9 mouse cellular contexts compared by ENCODE assay signal in the genomic region with DNA sequence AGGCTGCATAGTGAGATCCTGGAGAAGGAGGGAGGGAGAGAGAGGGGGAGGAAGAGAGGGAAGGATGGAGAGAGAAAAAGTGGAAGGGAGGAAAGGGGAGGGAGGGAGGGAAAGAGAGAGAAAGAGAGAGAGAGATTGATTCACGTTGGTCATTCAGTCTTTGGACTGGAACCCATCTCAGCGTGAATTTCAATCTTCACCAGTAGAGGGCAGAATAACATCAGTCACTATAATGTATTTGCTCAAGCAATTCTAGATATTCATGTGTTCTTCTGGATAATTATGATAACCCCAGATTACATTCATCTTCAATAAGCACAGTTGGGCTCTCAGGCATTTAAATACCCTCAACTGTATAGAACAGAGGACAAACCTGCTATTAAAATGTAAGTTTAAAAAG. TPM values are rescaled to one million over a fixed set of nuclear protein-coding genes. Genes with fewer than 3 reads are reported as not detected.
DNase-seq lines count a peak whose midpoint lies in the region; ATAC-seq and TF ChIP-seq lines count a peak whose summit lies in the region.
"Had no signal": no experiment of that assay in that cellular context is flagged by ENCODE, and none has a peak within 500 bp of the region (broad histone marks: within the 10 kb centered on the region; RNA-seq: fewer than 3 reads in every experiment).

No protein-coding gene starts in this region.

- H3K9ac ChIP-seq in embryonic facial prominence, embryonic 14.5 days (ENCODE audit: low read depth, low read length), result no peak overlapping the region
- H3K9ac ChIP-seq: heart, embryonic 13.5 days had no signal

- no peak overlapping the region for H3K4me3 ChIP-seq in layer of hippocampus, adult 2 months
- no peak overlapping the region for H3K4me3 ChIP-seq in embryonic facial prominence, embryonic 14.5 days (ENCODE audit: low read depth, low read length)
- no peak overlapping the region for H3K4me3 ChIP-seq in midbrain, embryonic 10.5 days
- H3K4me3 ChIP-seq: heart, embryonic 13.5 days had no signal

- no peaks in the 10 kb centered on the region for H3K36me3 ChIP-seq in embryonic facial prominence, embryonic 14.5 days (ENCODE audit: control insufficient read depth, insufficient read depth, low read length)
- no peaks in the 10 kb centered on the region for H3K36me3 ChIP-seq in midbrain, embryonic 10.5 days
- H3K36me3 ChIP-seq: heart, embryonic 13.5 days had no signal

- H3K4me2 ChIP-seq in embryonic facial prominence, embryonic 14.5 days (ENCODE audit: low read depth, low read length), result no peak overlapping the region
- H3K4me2 ChIP-seq: heart, embryonic 13.5 days had no signal

- 0 out of 2 replicates have a peak, but pooled peaks cover 5% of the 10 kb centered on the region for H3K27me3 ChIP-seq in embryonic facial prominence, embryonic 14.5 days (replicated peaks; ENCODE audit: control insufficient read depth, insufficient read depth, low read length)
- H3K27me3 ChIP-seq in midbrain, embryonic 10.5 days (ENCODE audit: low read depth, poor library complexity, severe bottlenecking), result peaks cover 13% of the 10 kb centered on the region

- peak; percentile 34; the same call in 1 of the 2 replicates for ATAC-seq in embryonic facial prominence, embryonic 14.5 days (ENCODE audit: low read depth)

- 0% methylated on average over 2 of the region's 2 CpGs for WGBS in embryonic facial prominence, embryonic 14.5 days
- 0% methylated on average over 2 of the region's 2 CpGs for WGBS in midbrain, embryonic 10.5 days

- H3K27ac ChIP-seq in layer of hippocampus, adult 2 months, result no peak overlapping the region
- H3K27ac ChIP-seq in embryonic facial prominence, embryonic 14.5 days (replicated peaks; ENCODE audit: low read depth, low read length), result no peak overlapping the region
- no peak overlapping the region for H3K27ac ChIP-seq in midbrain, embryonic 10.5 days (replicated peaks)
- H3K27ac ChIP-seq: heart, embryonic 13.5 days had no signal

- 0 out of 2 replicates have a peak, but pooled peaks cover 2% of the 10 kb centered on the region for H3K4me1 ChIP-seq in embryonic facial prominence, embryonic 14.5 days (ENCODE audit: control insufficient read depth, insufficient read depth, low read length)
- H3K4me1 ChIP-seq in midbrain, embryonic 10.5 days, result peaks cover 5% of the 10 kb centered on the region

- peak; percentile 88 for TF ChIP-seq CTCF in layer of hippocampus, adult 2 months (conservative IDR thresholded peaks at IDR 0.05)

- no peaks in the 10 kb centered on the region for H3K9me3 ChIP-seq in embryonic facial prominence, embryonic 14.5 days (ENCODE audit: control insufficient read depth, low read length)
- H3K9me3 ChIP-seq in midbrain, embryonic 10.5 days (replicated peaks), result no peaks in the 10 kb centered on the region
- H3K9me3 ChIP-seq: heart, embryonic 13.5 days had no signal

- peak; percentile 42 for DNase-seq in cerebellum, adult 9-10 months
- no peak for DNase-seq in cerebellum, adult 9-11 months
- peak; percentile 25 to 65 for DNase-seq in layer of hippocampus, adult 2 months (ENCODE audit: low spot score in 2 of 2)
- DNase-seq in layer of hippocampus, postnatal 36 days, result no peak
- peak; percentile 54 for DNase-seq in CD4-positive helper T cell, adult 2 months (ENCODE audit: low read depth, low spot score)
- DNase-seq in embryonic facial prominence, embryonic 14.5 days (ENCODE audit: low spot score), result peak; percentile 70
- DNase-seq in frontal cortex, postnatal 10 days (ENCODE audit: low spot score in 2 of 2), result no peak
- no peak for DNase-seq in midbrain, embryonic 10.5 days (ENCODE audit: low spot score)

RNA-seq across cellular contexts. Expression of a gene that starts 7.3 kb away (rescaled TPM):
- not detected for total RNA-seq in layer of hippocampus, adult 2 months (2021)
- not detected for total RNA-seq in layer of hippocampus, postnatal 36 days (2021)
- polyA plus RNA-seq in embryonic facial prominence, embryonic 14.5 days (2014; fragmentation: Nextera tagmentation; extraction: Ambion mirVana), result not detected in 2 replicates
- polyA plus RNA-seq in midbrain, embryonic 10.5 days (2016; fragmentation: Nextera tagmentation; extraction: Ambion mirVana), result not detected in 2 replicates
- polyA plus RNA-seq: heart, embryonic 13.5 days had no signal

RNA-seq across cellular contexts. Expression of a gene that starts 22.8 kb away (rescaled TPM):
- not detected for total RNA-seq in layer of hippocampus, adult 2 months (2021)
- not detected for total RNA-seq in layer of hippocampus, postnatal 36 days (2021)
- not detected in 2 replicates for polyA plus RNA-seq in embryonic facial prominence, embryonic 14.5 days (2014; fragmentation: Nextera tagmentation; extraction: Ambion mirVana)
- not detected in 2 replicates for polyA plus RNA-seq in midbrain, embryonic 10.5 days (2016; fragmentation: Nextera tagmentation; extraction: Ambion mirVana)
- polyA plus RNA-seq: heart, embryonic 13.5 days had no signal

RNA-seq across cellular contexts. Expression of a gene that starts 31.0 kb away (rescaled TPM):
- total RNA-seq in layer of hippocampus, adult 2 months (2021), result not detected
- not detected for total RNA-seq in layer of hippocampus, postnatal 36 days (2021)
- polyA plus RNA-seq in embryonic facial prominence, embryonic 14.5 days (2014; fragmentation: Nextera tagmentation; extraction: Ambion mirVana), result not detected in 2 replicates
- polyA plus RNA-seq in midbrain, embryonic 10.5 days (2016; fragmentation: Nextera tagmentation; extraction: Ambion mirVana), result not detected in 2 replicates
- polyA plus RNA-seq: heart, embryonic 13.5 days had no signal

RNA-seq across cellular contexts. Expression of a gene that starts 37.4 kb away (rescaled TPM):
- not detected for total RNA-seq in layer of hippocampus, adult 2 months (2021)
- total RNA-seq in layer of hippocampus, postnatal 36 days (2021), result not detected
- polyA plus RNA-seq in embryonic facial prominence, embryonic 14.5 days (2014; fragmentation: Nextera tagmentation; extraction: Ambion mirVana), result not detected in 2 replicates
- polyA plus RNA-seq in midbrain, embryonic 10.5 days (2016; fragmentation: Nextera tagmentation; extraction: Ambion mirVana), result not detected in 2 replicates
- polyA plus RNA-seq: heart, embryonic 13.5 days had no signal

RNA-seq across cellular contexts. Expression of a gene that starts 45.5 kb away (rescaled TPM):
- not detected for total RNA-seq in layer of hippocampus, adult 2 months (2021)
- not detected for total RNA-seq in layer of hippocampus, postnatal 36 days (2021)
- polyA plus RNA-seq in embryonic facial prominence, embryonic 14.5 days (2014; fragmentation: Nextera tagmentation; extraction: Ambion mirVana), result not detected in 2 replicates
- not detected in 2 replicates for polyA plus RNA-seq in midbrain, embryonic 10.5 days (2016; fragmentation: Nextera tagmentation; extraction: Ambion mirVana)
- polyA plus RNA-seq: heart, embryonic 13.5 days had no signal

Comparison
In these comparisons a context has a peak if more than half of its experiments do, and no peak if none do; other contexts are left out.
1. DNase-seq: peak in cerebellum, adult 9-10 months (single experiment), layer of hippocampus, adult 2 months (2 of 2), CD4-positive helper T cell, adult 2 months (single experiment) and embryonic facial prominence, embryonic 14.5 days (single experiment); none in cerebellum, adult 9-11 months (single experiment), layer of hippocampus, postnatal 36 days (0 of 2), frontal cortex, postnatal 10 days (0 of 2) and midbrain, embryonic 10.5 days (single experiment).